Mouse (Mus musculus) liver (tissue): ENCODE data around the gene Olfr1418.

Source experiments
- DNase-seq: peaks from one replicate; pipeline ENCODE4 v3.0.0-alpha.2; 2020; ENCODE audit warnings: mixed read lengths

Gene Olfr1418

GRCm38 (mm10) chr19:11810003-11810758 is 50.7 kb downstream of the Olfr1418 start:
- no peak for DNase-seq

GRCm38 (mm10) chr19:11808452-11808851 is 52.4 kb downstream of the Olfr1418 start:
- DNase-seq = no peak

GRCm38 (mm10) chr19:11807822-11808221 is 53.0 kb downstream of the Olfr1418 start:
- no peak for DNase-seq

GRCm38 (mm10) chr19:11807251-11807650 is 53.6 kb downstream of the Olfr1418 start:
- DNase-seq = no peak

- no peak for DNase-seq
Measured at GRCm38 (mm10) chr19:11804423-11804822, 56.4 kb downstream of the Olfr1418 start.
